ENCODE assay signal across 16 mouse cellular contexts in the genomic region with DNA sequence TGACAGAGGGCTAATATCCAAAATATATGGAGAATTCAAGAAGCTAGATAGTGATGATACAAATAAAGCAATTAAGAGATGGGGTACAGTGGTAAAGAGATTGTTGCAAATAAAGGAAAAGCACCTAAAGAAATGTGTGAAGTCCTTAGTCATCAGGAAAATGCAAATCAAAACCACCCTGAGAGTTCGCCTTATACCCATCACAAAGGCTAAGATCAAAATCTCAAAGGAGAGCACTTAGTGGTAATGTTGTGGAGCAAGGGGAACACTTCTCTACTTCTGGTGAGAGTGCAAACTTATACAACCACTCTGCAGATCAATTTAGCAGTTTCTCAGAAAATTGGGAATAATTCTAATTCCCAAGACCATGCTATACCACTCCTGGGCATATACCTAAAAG.
"Had no signal": no experiment of that assay in that cellular context is flagged by ENCODE, and none has a peak within 500 bp of the region (broad histone marks: within the 10 kb centered on the region; RNA-seq: fewer than 3 reads in every experiment).

No protein-coding gene starts in this region.

- DNase-seq: retina, postnatal 1 day; right cerebral cortex, adult 18-20 months; right cerebral cortex, postnatal 14 days; right cerebral cortex, postnatal 25 days; right cerebral cortex, postnatal 4 days; spleen, adult 18-20 months; thymus, adult 18-20 months; thymus, adult 2 months; thymus, postnatal 14 days; thymus, postnatal 25 days; thymus, postnatal 36 days had no signal

- H3K27ac ChIP-seq: neural tube, embryonic 12.5 days; neural tube, embryonic 13.5 days; neural tube, embryonic 15.5 days; stomach, embryonic 15.5 days; stomach, postnatal 0 days had no signal

- H3K4me1 ChIP-seq: neural tube, embryonic 12.5 days; neural tube, embryonic 13.5 days; neural tube, embryonic 15.5 days; stomach, embryonic 15.5 days had no signal

- H3K9ac ChIP-seq: neural tube, embryonic 12.5 days; neural tube, embryonic 13.5 days; neural tube, embryonic 15.5 days; stomach, embryonic 15.5 days had no signal

- H3K9me3 ChIP-seq: neural tube, embryonic 12.5 days; neural tube, embryonic 13.5 days; neural tube, embryonic 15.5 days; stomach, embryonic 15.5 days had no signal

- H3K36me3 ChIP-seq: neural tube, embryonic 12.5 days; neural tube, embryonic 13.5 days; neural tube, embryonic 15.5 days; stomach, embryonic 15.5 days had no signal

- H3K4me3 ChIP-seq: neural tube, embryonic 12.5 days; neural tube, embryonic 13.5 days; neural tube, embryonic 15.5 days; stomach, embryonic 15.5 days had no signal
